Mouse (Mus musculus) Patski (cell line): ENCODE measurements around the gene Nfat5. TPM values are rescaled to one million over a fixed set of nuclear protein-coding genes. Genes with fewer than 3 reads are reported as not detected.

Source experiments
- ATAC-seq: fragments of 100-300 bp; one replicate; pipeline ENCODE4 v1.8.0; 2021
- CTCF ChIA-PET: fragments of 350-600 bp; sonication (Branson Sonifier 250); formaldehyde crosslinking; loops from one replicate; lab custom pipeline; 2022; ENCODE audit warnings: inconsistent platforms; lab: Charles Lee
- POLR2A ChIA-PET: fragments of 350-600 bp; sonication (Branson Sonifier 250); formaldehyde crosslinking; loops from one replicate; lab custom pipeline; 2022; ENCODE audit warnings: antibody characterized with exemption, inconsistent platforms; lab: Charles Lee
- DNase-seq: peaks from one replicate; pipeline ENCODE4 v3.0.0-alpha.2; 2011; ENCODE audit warnings: low read depth, low spot score
- H3K27me3 ChIP-seq: fragments of 371-371 bp; one replicate; pipeline ENCODE4 v1.5.1; 2021
- CTCF ChIP-seq: fragments of 100-300 bp; IDR thresholded peaks from one replicate; pipeline ENCODE4 v1.5.1; 2021
- in situ Hi-C: fragments of 300-500 bp; cut with MboI; formaldehyde crosslinking; loops from 3 replicates; pipeline ENCODE4 v1.11.1; 2018; ENCODE audit warnings: low pct_unique_long_range_greater_than_20kb, mixed read lengths
- polyA plus RNA-seq: library from polyadenylated mRNA; unstranded; gene quantifications from one replicate; pipeline ENCODE4 v1.2.3, GENCODE M21; 2021

The Nfat5 gene
- polyA plus RNA-seq, 1 experiment from 2014 or later, result 113 TPM

GRCm38 (mm10) chr8:107287522-107287921 is 5.7 kb upstream of the Nfat5 start:
- no peak for ATAC-seq
- no peak for TF ChIP-seq CTCF
- in situ Hi-C loops, result no loop called here
- POLR2A ChIA-PET, result no interaction called here
- no peak for DNase-seq
- CTCF ChIA-PET, result no interaction called here
- H3K27me3 ChIP-seq, result no peaks in the 10 kb centered on the region

- no peak for TF ChIP-seq CTCF
- POLR2A ChIA-PET, result interaction anchor here (0.6 kb wide), 1 partner anchor 122 kb away, joined by 3 read pairs; no protein-coding TSS in a partner anchor
- in situ Hi-C loops, result loop anchor here (5.0 kb wide), 1 partner anchor 34 kb away; no protein-coding TSS in a partner anchor
These were observed 2.1 kb upstream of the Nfat5 start for GRCm38 (mm10) chr8:107291171-107291601.

GRCm38 (mm10) chr8:107292119-107292927 is 947 bp upstream of the Nfat5 start:
- peak; percentile 22 for TF ChIP-seq CTCF
- ChIA-PET CTCF (interaction anchor here (1.2 kb wide), 1 partner anchor 39 kb away, joined by 3 read pairs; no protein-coding TSS in a partner anchor), POLR2A (interaction anchor here (0.6 to 2.3 kb wide), 10 partner anchors 15 to 171 kb away, joined by 3 to 14 read pairs (median 5); no protein-coding TSS in a partner anchor)
- H3K27me3 ChIP-seq, result no peaks in the 10 kb centered on the region
- no peak for ATAC-seq
- peak; percentile 28 for DNase-seq
- in situ Hi-C loops, result loop anchor here (5.0 kb wide), 1 partner anchor 35 kb away; no protein-coding TSS in a partner anchor

More at GRCm38 (mm10) chr8:107291171-107291601, 2.1 kb upstream of the Nfat5 start:
- CTCF ChIA-PET, result interaction anchor here (1.0 kb wide), 1 partner anchor 36 kb away, joined by 3 read pairs; no protein-coding TSS in a partner anchor
- DNase-seq (no peak), ATAC-seq (no peak)
- H3K27me3 ChIP-seq, result no peaks in the 10 kb centered on the region

GRCm38 (mm10) chr8:107293641-107294628 is 665 bp downstream of the Nfat5 start:
- POLR2A ChIA-PET, result interaction anchor here (0.6 to 2.3 kb wide), 12 partner anchors 13 to 178 kb away, joined by 3 to 14 read pairs (median 4); no protein-coding TSS in a partner anchor
- CTCF ChIA-PET, result interaction anchor here (1.2 kb wide), 1 partner anchor 41 kb away, joined by 3 read pairs; no protein-coding TSS in a partner anchor
- in situ Hi-C loops, result loop anchor here (5.0 kb wide), 1 partner anchor 37 kb away; no protein-coding TSS in a partner anchor

GRCm38 (mm10) chr8:107295450-107295849 is 2.2 kb downstream of the Nfat5 start:
- no peak for TF ChIP-seq CTCF
- in situ Hi-C loops, result no loop called here
- CTCF ChIA-PET, result interaction anchor here (1.2 kb wide), 2 partner anchors 21 to 31 kb away, joined by 3 to 4 read pairs; no protein-coding TSS in a partner anchor
- ATAC-seq (no peak), DNase-seq (no peak)
- no peaks in the 10 kb centered on the region for H3K27me3 ChIP-seq
- POLR2A ChIA-PET, result interaction anchor here (1.3 to 2.4 kb wide), 4 partner anchors 9 to 40 kb away, joined by 3 to 9 read pairs (median 7); no protein-coding TSS in a partner anchor

More at GRCm38 (mm10) chr8:107293641-107294628, 665 bp downstream of the Nfat5 start:
- no peak for TF ChIP-seq CTCF
- ATAC-seq, result peak; percentile 48
- no peaks in the 10 kb centered on the region for H3K27me3 ChIP-seq
- DNase-seq, result no peak

GRCm38 (mm10) chr8:107311876-107312275 is 18.6 kb downstream of the Nfat5 start:
- TF ChIP-seq CTCF, result no peak
- ATAC-seq, result no peak
- no peak for DNase-seq
- CTCF ChIA-PET, result interaction anchor here (0.7 to 1.3 kb wide), 2 partner anchors 12 to 27 kb away, joined by 3 read pairs; no protein-coding TSS in a partner anchor
- in situ Hi-C loops, result loop anchor here (25.0 kb wide), 1 partner anchor 125 kb away; no protein-coding TSS in a partner anchor
- POLR2A ChIA-PET, result interaction anchor here (1.2 kb wide), 1 partner anchor 26 kb away, joined by 3 read pairs; no protein-coding TSS in a partner anchor
- H3K27me3 ChIP-seq, result no peaks in the 10 kb centered on the region

- DNase-seq (peak; percentile 25), ATAC-seq (peak; percentile 54)
- no peaks in the 10 kb centered on the region for H3K27me3 ChIP-seq
- peak; percentile 96 for TF ChIP-seq CTCF
- POLR2A ChIA-PET, result interaction anchor here (1.1 to 1.4 kb wide), 2 partner anchors 16 to 208 kb away, joined by 3 to 6 read pairs; no protein-coding TSS in a partner anchor
- CTCF ChIA-PET, result interaction anchor here (0.6 to 3.2 kb wide), 22 partner anchors 8 to 224 kb away, joined by 3 to 19 read pairs (median 4); no protein-coding TSS in a partner anchor
- in situ Hi-C loops, result loop anchor here (5.0 to 25.0 kb wide), 2 partner anchors 137 to 207 kb away; no protein-coding TSS in a partner anchor
These were observed 30.9 kb downstream of the Nfat5 start for GRCm38 (mm10) chr8:107324142-107324541.

GRCm38 (mm10) chr8:107329595-107329994 is 36.3 kb downstream of the Nfat5 start:
- TF ChIP-seq CTCF, result peak; percentile 15
- CTCF ChIA-PET, result interaction anchor here (1.2 to 3.3 kb wide), 3 partner anchors 8 to 214 kb away, joined by 3 to 14 read pairs (median 8); no protein-coding TSS in a partner anchor
- no peaks in the 10 kb centered on the region for H3K27me3 ChIP-seq
- POLR2A ChIA-PET, result no interaction called here
- in situ Hi-C loops, result no loop called here
- DNase-seq, result no peak
- no peak for ATAC-seq

GRCm38 (mm10) chr8:107336480-107336879 is 43.2 kb downstream of the Nfat5 start:
- H3K27me3 ChIP-seq, result no peaks in the 10 kb centered on the region
- ATAC-seq (no peak), DNase-seq (no peak)
- TF ChIP-seq CTCF, result no peak
- POLR2A ChIA-PET, result interaction anchor here (0.7 kb wide), 1 partner anchor 194 kb away, joined by 4 read pairs; no protein-coding TSS in a partner anchor
- in situ Hi-C loops, result no loop called here
- CTCF ChIA-PET, result interaction anchor here (1.0 to 3.4 kb wide), 5 partner anchors 8 to 49 kb away, joined by 3 to 14 read pairs (median 4); no protein-coding TSS in a partner anchor
